Mouse (Mus musculus) urinary bladder, adult 18-20 months (tissue): ENCODE measurements at regions not wholly inside any gene's neighbourhood (a gene's known extent, or its start where the extent isn't known, plus 50 kb on each side); places are given as distances from the start of the nearest gene placed in this dataset.

Experiments
- DNase-seq, 2 experiments: peaks; one replicate each; pipeline ENCODE4 v3.0.0; 2022; ENCODE audit warnings: low spot score in 2 of 2, mixed read lengths in 2 of 2

DNA sequence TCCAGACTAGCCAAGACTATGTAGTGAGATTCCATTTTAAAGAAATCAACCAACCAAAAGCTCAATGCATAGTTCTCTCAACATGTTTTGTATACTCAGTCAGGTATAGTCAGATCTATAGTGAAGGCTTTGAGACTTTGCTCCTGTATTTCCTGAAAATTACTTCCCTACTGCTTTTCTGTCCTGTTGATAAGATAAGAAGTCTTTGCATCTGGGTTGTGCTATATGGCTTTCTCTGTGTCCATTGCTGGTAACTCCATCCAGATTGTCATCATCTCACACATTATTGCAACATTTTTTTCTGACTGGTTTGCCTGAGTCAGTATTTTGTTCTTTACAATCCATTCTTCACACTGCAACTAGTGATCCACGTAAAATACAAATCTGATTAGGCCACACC is 74.0 kb downstream of the Agtr2 start:
- no peak for DNase-seq

DNA sequence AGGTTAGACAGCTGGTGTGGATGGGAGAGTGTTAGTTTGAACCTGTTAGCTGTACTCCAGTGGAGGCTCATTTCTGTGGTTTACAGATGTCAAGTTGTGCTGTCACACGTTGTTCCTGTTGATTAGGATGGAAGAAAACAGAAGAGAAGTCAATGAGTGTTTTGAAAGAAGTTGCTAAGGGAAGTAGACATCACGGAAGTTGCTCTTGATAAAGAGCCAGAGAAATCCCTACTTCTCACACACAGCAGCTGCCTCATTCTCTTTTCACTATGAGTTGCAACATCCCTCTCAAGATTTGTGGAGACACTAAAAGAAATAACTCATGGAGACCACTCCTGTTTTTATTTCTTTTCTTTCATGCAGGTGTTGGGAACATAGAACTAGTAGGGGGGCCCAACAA is 82.3 kb downstream of the Agtr2 start:
- DNase-seq: no peak

DNA sequence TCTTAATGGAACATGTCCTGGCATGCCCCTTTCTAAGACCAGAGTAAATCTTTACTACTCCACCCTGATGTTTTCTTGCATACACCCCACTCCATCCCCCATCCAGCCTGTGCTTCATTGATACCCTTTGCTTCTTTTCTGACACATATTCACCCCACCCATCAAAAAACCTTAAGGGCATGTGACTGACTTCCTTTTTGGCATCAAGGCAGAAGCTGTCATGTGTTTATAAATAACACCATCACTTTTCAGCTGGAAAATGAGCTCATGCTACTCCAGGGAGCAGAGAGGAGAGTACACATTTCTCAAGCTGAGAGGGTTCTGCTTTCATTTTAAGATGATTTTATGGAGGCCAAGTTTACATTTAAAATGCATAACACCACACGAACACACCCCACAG is 83.2 kb downstream of the Agtr2 start:
- DNase-seq: peak in 1 of 2 experiments; percentile 10

DNA sequence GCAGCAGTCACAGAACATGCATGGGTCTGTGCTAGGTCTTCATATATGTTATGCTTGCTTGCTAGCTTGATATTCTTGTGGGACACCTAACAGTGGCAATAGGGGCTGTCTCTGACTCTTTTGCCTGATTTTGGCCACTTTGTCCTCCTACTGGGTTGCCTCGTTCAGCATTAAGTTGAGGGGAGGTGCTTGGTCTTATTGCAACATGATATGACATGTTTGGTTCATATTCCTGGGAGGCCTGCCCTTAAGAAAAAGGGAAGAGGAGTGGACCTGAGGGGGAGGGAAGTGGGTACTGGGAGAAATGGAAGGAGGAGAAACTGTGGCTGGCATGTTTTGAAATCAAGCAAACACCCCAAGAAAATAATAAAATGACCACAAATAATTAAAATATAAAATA is 83.6 kb downstream of the Agtr2 start:
- no peak for DNase-seq

DNA sequence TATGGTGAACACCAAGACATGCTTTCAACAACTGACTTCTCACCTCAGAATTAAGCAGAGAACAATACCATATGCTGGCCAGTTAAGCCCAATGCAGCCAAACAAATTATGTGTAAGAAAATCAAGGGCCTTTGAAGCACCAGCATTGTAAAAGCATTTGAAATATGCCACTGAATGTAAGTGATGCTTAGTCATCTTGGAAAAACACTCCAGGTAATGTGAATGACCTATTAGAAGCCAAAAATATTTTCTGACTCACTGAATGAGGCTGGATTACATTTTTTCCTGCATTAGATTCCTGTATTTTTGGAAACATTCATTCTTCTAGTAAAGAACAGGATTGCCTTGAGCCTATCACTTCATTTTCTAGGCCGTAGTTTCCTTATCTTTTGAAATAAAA is 95.6 kb downstream of the Agtr2 start:
- no peak for DNase-seq

DNA sequence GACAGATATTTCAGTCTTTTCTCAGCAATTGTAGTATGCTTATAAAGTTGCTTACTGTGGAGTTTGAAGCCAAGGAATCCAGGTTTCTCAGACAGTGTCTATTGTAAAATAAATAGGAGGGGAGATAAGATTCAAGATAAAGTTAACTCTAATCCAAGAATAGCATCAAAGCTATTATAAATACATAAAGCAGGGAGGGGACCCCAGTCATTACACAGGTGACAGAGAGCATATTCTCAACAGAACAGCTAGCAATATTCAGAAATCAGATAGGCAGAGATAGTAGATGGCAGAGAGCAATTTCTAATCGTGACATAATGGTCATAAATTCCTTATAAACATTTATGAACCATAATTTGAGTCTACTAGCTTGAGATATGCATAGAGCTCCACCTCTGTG is 101.7 kb downstream of the Agtr2 start:
- no peak for DNase-seq

DNA sequence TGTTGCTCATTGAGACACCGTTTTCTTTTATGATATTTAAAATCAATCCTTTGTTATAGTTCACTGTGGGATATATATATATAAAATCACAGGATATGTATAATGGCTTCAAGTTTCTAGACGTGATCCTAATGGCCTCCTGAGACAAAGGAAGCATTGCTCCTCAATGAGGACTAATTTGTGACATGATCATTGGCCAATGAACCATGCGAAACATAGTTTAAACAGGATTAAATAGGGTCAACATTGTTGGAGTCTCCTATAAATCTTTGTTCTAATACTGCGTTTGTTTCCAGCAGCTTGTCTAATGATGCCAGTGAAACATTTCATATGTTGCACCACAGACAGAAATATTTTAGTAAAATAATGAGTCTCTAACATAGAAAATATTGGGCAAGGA is 105.5 kb downstream of the Agtr2 start:
- DNase-seq: no peak
